Mouse (Mus musculus): ENCODE data around the gene Brms1. TPM values are rescaled to one million over a fixed set of nuclear protein-coding genes. Genes with fewer than 3 reads are reported as not detected.

The Brms1 gene
- polyA plus RNA-seq, 1 experiment from 2014 or later: 26.8 TPM

- Histone ChIP-seq H3K4me3 (ENCODE audit: low read depth, low read length) (peak within 1 kb of the TSS; percentile 41), H3K4me1 (ENCODE audit: control insufficient read depth, insufficient read depth, low read length) (peaks cover 15% of the 10 kb centered on the region), H3K9me3 (replicated peaks; ENCODE audit: control insufficient read depth, low read length, poor library complexity, severe bottlenecking) (no peaks in the 10 kb centered on the region), H3K27me3 (ENCODE audit: control insufficient read depth, insufficient read depth, low read depth, low read length) (peaks cover 27% of the 10 kb centered on the region), H3K4me2 (ENCODE audit: low read length) (peak within 1 kb of the TSS; percentile 76), H3K36me3 (ENCODE audit: control insufficient read depth, insufficient read depth, low read length) (no peaks in the 10 kb centered on the region), H3K9ac (ENCODE audit: low read depth, low read length) (peak within 1 kb of the TSS; percentile 66), H3K27ac (ENCODE audit: low read length) (no peak within 1 kb of the TSS)
- WGBS: under 1% methylated on average over 49 of the region's 56 CpGs
- ATAC-seq: no peak
Observed at GRCm38 (mm10) chr19:5067867-5068569, 26.9 kb downstream of the Brms1 start, which contains the start of gene Cd248. Gene Cd248, plus strand, starts transcription at chr19:5068078.

- peak overlapping the region; percentile 41 for H3K4me3 ChIP-seq (ENCODE audit: low read depth, low read length)
- no peak overlapping the region for H3K27ac ChIP-seq (ENCODE audit: low read length)
- peaks cover 16% of the 10 kb centered on the region for H3K4me1 ChIP-seq (ENCODE audit: control insufficient read depth, insufficient read depth, low read length)
- H3K36me3 ChIP-seq (ENCODE audit: control insufficient read depth, insufficient read depth, low read length): no peaks in the 10 kb centered on the region
- H3K4me2 ChIP-seq (ENCODE audit: low read length): peak overlapping the region; percentile 76
- no peak for ATAC-seq
- WGBS: 36% methylated on average over 20 of the region's 21 CpGs
- no peaks in the 10 kb centered on the region for H3K9me3 ChIP-seq (replicated peaks; ENCODE audit: control insufficient read depth, low read length, poor library complexity, severe bottlenecking)
- H3K9ac ChIP-seq (ENCODE audit: low read depth, low read length): peak overlapping the region; percentile 66
- H3K27me3 ChIP-seq (ENCODE audit: control insufficient read depth, insufficient read depth, low read depth, low read length): peaks cover 27% of the 10 kb centered on the region
Observed at GRCm38 (mm10) chr19:5068570-5069234, 27.5 kb downstream of the Brms1 start.

- no peak overlapping the region for H3K4me3 ChIP-seq (ENCODE audit: low read depth, low read length)
- no peak overlapping the region for H3K9ac ChIP-seq (ENCODE audit: low read depth, low read length)
- H3K27ac ChIP-seq (ENCODE audit: low read length): no peak overlapping the region
- ATAC-seq: no peak
- no peaks in the 10 kb centered on the region for H3K36me3 ChIP-seq (ENCODE audit: control insufficient read depth, insufficient read depth, low read length)
- H3K4me1 ChIP-seq (ENCODE audit: control insufficient read depth, insufficient read depth, low read length): peaks cover 16% of the 10 kb centered on the region
- peaks cover 31% of the 10 kb centered on the region for H3K27me3 ChIP-seq (ENCODE audit: control insufficient read depth, insufficient read depth, low read depth, low read length)
- H3K4me2 ChIP-seq (ENCODE audit: low read length): no peak overlapping the region
- H3K9me3 ChIP-seq (replicated peaks; ENCODE audit: control insufficient read depth, low read length, poor library complexity, severe bottlenecking): no peaks in the 10 kb centered on the region
- WGBS: 82% methylated on average over 5 of the region's 5 CpGs
Observed at GRCm38 (mm10) chr19:5069486-5069885, 28.3 kb downstream of the Brms1 start.

- H3K4me1 ChIP-seq (ENCODE audit: control insufficient read depth, insufficient read depth, low read length): peaks cover 16% of the 10 kb centered on the region
- H3K27ac ChIP-seq (ENCODE audit: low read length): no peak overlapping the region
- no peaks in the 10 kb centered on the region for H3K36me3 ChIP-seq (ENCODE audit: control insufficient read depth, insufficient read depth, low read length)
- no peak for ATAC-seq
- H3K4me2 ChIP-seq (ENCODE audit: low read length): no peak overlapping the region
- H3K9ac ChIP-seq (ENCODE audit: low read depth, low read length): no peak overlapping the region
- no peaks in the 10 kb centered on the region for H3K9me3 ChIP-seq (replicated peaks; ENCODE audit: control insufficient read depth, low read length, poor library complexity, severe bottlenecking)
- H3K27me3 ChIP-seq (ENCODE audit: control insufficient read depth, insufficient read depth, low read depth, low read length): peaks cover 33% of the 10 kb centered on the region
- H3K4me3 ChIP-seq (ENCODE audit: low read depth, low read length): no peak overlapping the region
- WGBS: 86% methylated on average over 7 of the region's 7 CpGs
Observed at GRCm38 (mm10) chr19:5069978-5070377, 28.8 kb downstream of the Brms1 start.

- no peak for ATAC-seq
Observed at GRCm38 (mm10) chr19:5071077-5071476, 29.9 kb downstream of the Brms1 start.

GRCm38 (mm10) chr19:5071545-5072369, 30.6 kb downstream of the Brms1 start:
- Histone ChIP-seq H3K4me1 (ENCODE audit: control insufficient read depth, insufficient read depth, low read length) (peaks cover 16% of the 10 kb centered on the region), H3K27me3 (ENCODE audit: control insufficient read depth, insufficient read depth, low read depth, low read length) (peaks cover 32% of the 10 kb centered on the region), H3K36me3 (ENCODE audit: control insufficient read depth, insufficient read depth, low read length) (no peaks in the 10 kb centered on the region), H3K9ac (ENCODE audit: low read depth, low read length) (peak overlapping the region; percentile 53), H3K4me3 (ENCODE audit: low read depth, low read length) (peak overlapping the region; percentile 45), H3K4me2 (ENCODE audit: low read length) (peak overlapping the region; percentile 79), H3K9me3 (replicated peaks; ENCODE audit: control insufficient read depth, low read length, poor library complexity, severe bottlenecking) (no peaks in the 10 kb centered on the region), H3K27ac (ENCODE audit: low read length) (no peak overlapping the region)
- ATAC-seq: peak; percentile 75
- under 1% methylated on average over 37 of the region's 40 CpGs for WGBS

More at GRCm38 (mm10) chr19:5071077-5071476, 29.9 kb downstream of the Brms1 start:
- Histone ChIP-seq H3K27ac (ENCODE audit: low read length) (no peak overlapping the region), H3K27me3 (ENCODE audit: control insufficient read depth, insufficient read depth, low read depth, low read length) (peaks cover 33% of the 10 kb centered on the region), H3K4me2 (ENCODE audit: low read length) (peak overlapping the region; percentile 79), H3K4me3 (ENCODE audit: low read depth, low read length) (peak overlapping the region; percentile 45), H3K9me3 (replicated peaks; ENCODE audit: control insufficient read depth, low read length, poor library complexity, severe bottlenecking) (no peaks in the 10 kb centered on the region), H3K4me1 (ENCODE audit: control insufficient read depth, insufficient read depth, low read length) (peaks cover 16% of the 10 kb centered on the region), H3K9ac (ENCODE audit: low read depth, low read length) (peak overlapping the region; percentile 53), H3K36me3 (ENCODE audit: control insufficient read depth, insufficient read depth, low read length) (no peaks in the 10 kb centered on the region)
- 6% methylated on average over 11 of the region's 11 CpGs for WGBS

GRCm38 (mm10) chr19:5072389-5073019, 31.4 kb downstream of the Brms1 start:
- no peaks in the 10 kb centered on the region for H3K36me3 ChIP-seq (ENCODE audit: control insufficient read depth, insufficient read depth, low read length)
- WGBS: 3% methylated on average over 20 of the region's 20 CpGs
- H3K9me3 ChIP-seq (replicated peaks; ENCODE audit: control insufficient read depth, low read length, poor library complexity, severe bottlenecking): no peaks in the 10 kb centered on the region
- ATAC-seq: peak; percentile 9; the same call in 1 of the 2 replicates
- peak overlapping the region; percentile 79 for H3K4me2 ChIP-seq (ENCODE audit: low read length)
- no peak overlapping the region for H3K27ac ChIP-seq (ENCODE audit: low read length)
- peaks cover 27% of the 10 kb centered on the region for H3K27me3 ChIP-seq (ENCODE audit: control insufficient read depth, insufficient read depth, low read depth, low read length)
- peaks cover 16% of the 10 kb centered on the region for H3K4me1 ChIP-seq (ENCODE audit: control insufficient read depth, insufficient read depth, low read length)
- H3K4me3 ChIP-seq (ENCODE audit: low read depth, low read length): peak overlapping the region; percentile 45
- peak overlapping the region; percentile 53 for H3K9ac ChIP-seq (ENCODE audit: low read depth, low read length)

- Histone ChIP-seq H3K27me3 (ENCODE audit: control insufficient read depth, insufficient read depth, low read depth, low read length) (peaks cover 27% of the 10 kb centered on the region), H3K36me3 (ENCODE audit: control insufficient read depth, insufficient read depth, low read length) (no peaks in the 10 kb centered on the region), H3K9me3 (replicated peaks; ENCODE audit: control insufficient read depth, low read length, poor library complexity, severe bottlenecking) (no peaks in the 10 kb centered on the region), H3K4me2 (ENCODE audit: low read length) (peak overlapping the region; percentile 79), H3K4me3 (ENCODE audit: low read depth, low read length) (peak overlapping the region; percentile 45; the same call in 1 of the 2 replicates), H3K27ac (ENCODE audit: low read length) (no peak overlapping the region), H3K9ac (ENCODE audit: low read depth, low read length) (peak overlapping the region; percentile 34; the same call in 1 of the 2 replicates), H3K4me1 (ENCODE audit: control insufficient read depth, insufficient read depth, low read length) (peaks cover 12% of the 10 kb centered on the region)
- WGBS: under 1% methylated on average over 15 of the region's 15 CpGs
- no peak for ATAC-seq
Observed at GRCm38 (mm10) chr19:5073028-5073427, 31.9 kb downstream of the Brms1 start.
